Mouse (Mus musculus): ENCODE measurements around the gene Phactr1. TPM values are rescaled to one million over a fixed set of nuclear protein-coding genes. Genes with fewer than 3 reads are reported as not detected.

Gene Phactr1
- polyA plus RNA-seq, 1 experiment from 2014 or later, result 18.7 TPM

GRCm38 (mm10) chr13:42823875-42824274 is 143.5 kb downstream of the Phactr1 start:
- 89% methylated on average over 7 of the region's 7 CpGs for WGBS
- H3K4me2 ChIP-seq (replicated peaks; ENCODE audit: low read depth, low read length), result no peak overlapping the region

GRCm38 (mm10) chr13:42826602-42827001 is 146.2 kb downstream of the Phactr1 start:
- peak; percentile 56 for DNase-seq (ENCODE audit: low spot score)
- no peak for ATAC-seq (ENCODE audit: low FRiP score)
- no peak overlapping the region for H3K4me3 ChIP-seq (ENCODE audit: low read depth, low read length)

More at GRCm38 (mm10) chr13:42823875-42824274, 143.5 kb downstream of the Phactr1 start:
- Histone ChIP-seq H3K4me1 (replicated peaks; ENCODE audit: control insufficient read depth, insufficient read depth, low read length) (no peaks in the 10 kb centered on the region), H3K4me3 (ENCODE audit: low read depth, low read length) (no peak overlapping the region), H3K27ac (ENCODE audit: low read depth, low read length) (no peak overlapping the region), H3K36me3 (ENCODE audit: control insufficient read depth, insufficient read depth, low read length) (no peaks in the 10 kb centered on the region), H3K27me3 (ENCODE audit: control insufficient read depth, insufficient read depth, low read length) (no peaks in the 10 kb centered on the region), H3K9me3 (ENCODE audit: control insufficient read depth, low read length) (no peaks in the 10 kb centered on the region), H3K9ac (ENCODE audit: low read depth, low read length) (no peak overlapping the region)
- no peak for DNase-seq (ENCODE audit: low spot score)
- no peak for ATAC-seq (ENCODE audit: low FRiP score)

GRCm38 (mm10) chr13:42828978-42829377 is 148.6 kb downstream of the Phactr1 start:
- DNase-seq (ENCODE audit: low spot score) (no peak), ATAC-seq (ENCODE audit: low FRiP score) (no peak)
- H3K4me1 ChIP-seq (replicated peaks; ENCODE audit: control insufficient read depth, insufficient read depth, low read length), result no peaks in the 10 kb centered on the region
- no peak overlapping the region for H3K4me2 ChIP-seq (replicated peaks; ENCODE audit: low read depth, low read length)
- no peak overlapping the region for H3K9ac ChIP-seq (ENCODE audit: low read depth, low read length)
- no peak overlapping the region for H3K4me3 ChIP-seq (ENCODE audit: low read depth, low read length)
- no peaks in the 10 kb centered on the region for H3K36me3 ChIP-seq (ENCODE audit: control insufficient read depth, insufficient read depth, low read length)
- H3K9me3 ChIP-seq (ENCODE audit: control insufficient read depth, low read length), result no peaks in the 10 kb centered on the region
- H3K27ac ChIP-seq (ENCODE audit: low read depth, low read length), result no peak overlapping the region
- H3K27me3 ChIP-seq (ENCODE audit: control insufficient read depth, insufficient read depth, low read length), result no peaks in the 10 kb centered on the region
- 56% methylated on average over 9 of the region's 9 CpGs for WGBS

More at GRCm38 (mm10) chr13:42826602-42827001, 146.2 kb downstream of the Phactr1 start:
- no peaks in the 10 kb centered on the region for H3K36me3 ChIP-seq (ENCODE audit: control insufficient read depth, insufficient read depth, low read length)
- no peak overlapping the region for H3K27ac ChIP-seq (ENCODE audit: low read depth, low read length)
- no peak overlapping the region for H3K9ac ChIP-seq (ENCODE audit: low read depth, low read length)
- H3K4me1 ChIP-seq (replicated peaks; ENCODE audit: control insufficient read depth, insufficient read depth, low read length), result no peaks in the 10 kb centered on the region
- H3K4me2 ChIP-seq (replicated peaks; ENCODE audit: low read depth, low read length), result no peak overlapping the region
- 59% methylated on average over 8 of the region's 8 CpGs for WGBS
- no peaks in the 10 kb centered on the region for H3K9me3 ChIP-seq (ENCODE audit: control insufficient read depth, low read length)
- H3K27me3 ChIP-seq (ENCODE audit: control insufficient read depth, insufficient read depth, low read length), result no peaks in the 10 kb centered on the region

DNA sequence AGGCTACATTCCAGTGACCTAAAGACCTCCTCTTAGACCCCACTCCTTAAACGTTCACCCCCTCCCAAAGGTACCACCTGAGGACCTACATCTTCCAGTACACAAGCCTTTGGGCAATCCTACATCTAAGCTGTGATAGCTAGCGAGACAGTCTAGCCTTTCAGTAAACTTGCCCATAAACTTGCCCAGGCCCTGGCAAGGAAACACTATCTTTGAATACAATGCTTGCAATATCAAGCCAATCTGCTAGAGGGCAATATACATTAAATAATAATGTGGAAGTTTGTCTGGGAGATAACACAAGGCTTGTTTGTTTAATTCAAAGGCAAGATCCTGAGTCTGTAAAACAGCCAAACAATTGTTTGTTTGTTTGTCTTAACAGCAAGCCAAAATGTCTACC is 155.0 kb downstream of the Phactr1 start:
- Histone ChIP-seq H3K36me3 (ENCODE audit: control insufficient read depth, insufficient read depth, low read length) (no peaks in the 10 kb centered on the region), H3K27ac (ENCODE audit: low read depth, low read length) (no peak overlapping the region), H3K9ac (ENCODE audit: low read depth, low read length) (no peak overlapping the region), H3K4me2 (replicated peaks; ENCODE audit: low read depth, low read length) (no peak overlapping the region), H3K9me3 (ENCODE audit: control insufficient read depth, low read length) (no peaks in the 10 kb centered on the region), H3K4me1 (replicated peaks; ENCODE audit: control insufficient read depth, insufficient read depth, low read length) (no peaks in the 10 kb centered on the region), H3K27me3 (ENCODE audit: control insufficient read depth, insufficient read depth, low read length) (no peaks in the 10 kb centered on the region), H3K4me3 (ENCODE audit: low read depth, low read length) (no peak overlapping the region)
- WGBS, result 47% methylated on average over 2 of the region's 2 CpGs
- DNase-seq (ENCODE audit: low spot score), result no peak
- ATAC-seq (ENCODE audit: low FRiP score), result no peak

DNA sequence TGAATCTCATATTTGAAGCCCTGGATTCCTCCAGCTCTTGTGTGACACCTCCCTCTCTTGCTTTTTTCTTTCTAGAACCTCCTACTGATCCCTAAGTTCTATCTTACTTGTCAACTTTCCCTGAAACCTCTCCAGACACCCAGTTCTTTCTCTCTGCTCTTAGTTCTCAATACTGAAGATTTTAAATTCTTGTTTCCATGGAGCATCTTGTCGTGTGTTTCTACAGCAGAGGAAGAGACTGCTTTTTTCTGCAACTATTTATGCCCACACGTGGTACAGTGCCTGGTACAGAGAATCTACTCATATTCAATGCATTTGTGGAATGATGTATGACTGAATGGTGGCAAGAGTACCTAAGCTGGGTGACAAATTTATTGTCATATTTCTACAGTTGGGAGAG is 158.9 kb downstream of the Phactr1 start:
- Histone ChIP-seq H3K9me3 (ENCODE audit: control insufficient read depth, low read length) (no peaks in the 10 kb centered on the region), H3K27me3 (ENCODE audit: control insufficient read depth, insufficient read depth, low read length) (no peaks in the 10 kb centered on the region), H3K36me3 (ENCODE audit: control insufficient read depth, insufficient read depth, low read length) (no peaks in the 10 kb centered on the region), H3K4me3 (ENCODE audit: low read depth, low read length) (no peak overlapping the region), H3K4me1 (replicated peaks; ENCODE audit: control insufficient read depth, insufficient read depth, low read length) (no peaks in the 10 kb centered on the region), H3K9ac (ENCODE audit: low read depth, low read length) (no peak overlapping the region), H3K4me2 (replicated peaks; ENCODE audit: low read depth, low read length) (no peak overlapping the region), H3K27ac (ENCODE audit: low read depth, low read length) (no peak overlapping the region)
- DNase-seq (ENCODE audit: low spot score), result no peak
- WGBS, result 80% methylated on average over 2 of the region's 2 CpGs
- no peak for ATAC-seq (ENCODE audit: low FRiP score)

GRCm38 (mm10) chr13:42852086-42852485 is 171.7 kb downstream of the Phactr1 start:
- ATAC-seq (ENCODE audit: low FRiP score), result no peak
- Histone ChIP-seq H3K36me3 (ENCODE audit: control insufficient read depth, insufficient read depth, low read length) (no peaks in the 10 kb centered on the region), H3K9me3 (ENCODE audit: control insufficient read depth, low read length) (no peaks in the 10 kb centered on the region), H3K27me3 (ENCODE audit: control insufficient read depth, insufficient read depth, low read length) (no peaks in the 10 kb centered on the region), H3K9ac (ENCODE audit: low read depth, low read length) (no peak overlapping the region), H3K4me3 (ENCODE audit: low read depth, low read length) (no peak overlapping the region), H3K27ac (ENCODE audit: low read depth, low read length) (no peak overlapping the region), H3K4me1 (replicated peaks; ENCODE audit: control insufficient read depth, insufficient read depth, low read length) (no peaks in the 10 kb centered on the region), H3K4me2 (replicated peaks; ENCODE audit: low read depth, low read length) (no peak overlapping the region)
- 84% methylated on average over 10 of the region's 10 CpGs for WGBS
- no peak for DNase-seq (ENCODE audit: low spot score)

DNA sequence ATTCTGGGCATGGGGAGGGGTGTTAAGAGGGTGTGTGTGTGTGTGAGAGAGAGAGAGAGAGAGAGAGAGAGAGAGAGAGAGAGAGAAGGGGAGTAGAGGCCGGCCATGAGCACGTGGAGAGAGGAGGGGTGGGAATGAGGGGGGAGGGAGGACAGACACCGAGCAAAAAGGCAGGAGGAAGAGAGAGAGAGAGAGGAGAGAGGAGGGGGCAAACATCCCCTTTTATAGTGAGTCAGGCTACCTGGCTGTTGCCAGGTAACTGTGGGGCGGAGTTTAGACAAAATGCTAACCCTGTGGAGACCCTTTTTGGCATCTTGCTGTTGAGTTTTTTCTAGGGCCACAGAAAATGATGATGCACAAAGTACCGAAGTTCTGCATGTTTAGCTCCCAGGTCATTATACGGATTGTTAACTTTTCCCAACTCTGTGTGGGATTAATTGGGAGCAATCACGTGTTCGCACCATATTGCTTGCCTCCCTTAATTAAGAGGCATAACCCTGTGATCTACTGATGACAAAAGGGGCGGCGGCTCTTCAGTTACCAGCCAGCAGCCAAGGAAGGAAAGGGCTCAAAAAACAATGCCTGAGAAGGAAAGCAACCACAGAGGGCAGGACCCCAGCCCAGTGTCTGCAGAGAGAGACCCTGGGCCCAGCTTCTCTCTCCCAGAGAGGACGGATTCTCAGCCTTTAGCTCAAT is 173.6 kb downstream of the Phactr1 start:
- no peaks in the 10 kb centered on the region for H3K4me1 ChIP-seq (replicated peaks; ENCODE audit: control insufficient read depth, insufficient read depth, low read length)
- no peak for ATAC-seq (ENCODE audit: low FRiP score)
- H3K27ac ChIP-seq (ENCODE audit: low read depth, low read length), result no peak overlapping the region
- no peaks in the 10 kb centered on the region for H3K9me3 ChIP-seq (ENCODE audit: control insufficient read depth, low read length)
- H3K4me2 ChIP-seq (replicated peaks; ENCODE audit: low read depth, low read length), result no peak overlapping the region
- 19% methylated on average over 11 of the region's 11 CpGs for WGBS
- H3K36me3 ChIP-seq (ENCODE audit: control insufficient read depth, insufficient read depth, low read length), result no peaks in the 10 kb centered on the region
- H3K27me3 ChIP-seq (ENCODE audit: control insufficient read depth, insufficient read depth, low read length), result no peaks in the 10 kb centered on the region
- no peak overlapping the region for H3K4me3 ChIP-seq (ENCODE audit: low read depth, low read length)
- DNase-seq (ENCODE audit: low spot score), result peak; percentile 11
- H3K9ac ChIP-seq (ENCODE audit: low read depth, low read length), result no peak overlapping the region

DNA sequence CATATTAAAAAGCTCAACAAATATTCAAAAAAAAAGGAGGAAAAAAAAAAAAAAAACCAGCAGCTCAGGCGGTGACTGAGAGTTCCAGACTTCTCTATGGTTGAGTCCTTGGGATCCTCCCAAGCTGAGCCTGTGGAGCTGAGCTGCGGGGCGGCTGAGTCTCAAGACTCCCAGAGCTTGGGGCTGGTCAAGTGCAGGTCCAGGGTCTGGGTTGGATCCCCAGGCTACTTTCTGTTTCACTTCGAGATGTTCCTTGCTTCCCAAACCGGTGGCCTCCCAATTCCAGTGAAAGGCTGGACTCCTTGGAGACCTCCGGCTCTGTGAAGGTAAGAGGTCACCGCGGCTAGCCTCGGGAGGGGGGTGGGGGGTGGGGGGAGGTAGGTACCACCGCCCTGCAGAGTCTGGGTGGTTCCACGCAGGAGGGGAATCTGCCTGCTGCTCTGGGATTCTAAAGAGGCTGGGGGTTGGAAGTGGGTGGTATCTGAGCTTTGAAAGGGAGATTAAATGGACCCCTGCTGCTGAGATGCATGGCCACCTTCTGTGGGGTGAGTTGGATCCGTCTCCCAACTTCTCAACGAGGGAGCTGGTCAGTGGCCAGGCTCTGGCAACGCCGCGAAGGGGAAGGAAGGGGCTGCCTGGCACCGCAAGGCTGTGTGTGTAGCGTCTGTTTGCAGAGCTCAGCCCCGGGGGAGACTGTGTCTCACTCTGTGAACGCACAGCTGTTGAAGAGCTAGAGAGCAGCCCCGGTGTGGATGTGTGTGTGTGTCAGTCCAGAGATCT is 185.9 kb downstream of the Phactr1 start:
- WGBS, result 5% methylated on average over 21 of the region's 21 CpGs
- H3K4me1 ChIP-seq (replicated peaks; ENCODE audit: control insufficient read depth, insufficient read depth, low read length), result 0 out of 2 replicates have a peak, but pooled peaks cover 2% of the 10 kb centered on the region
- peak; percentile 55 for DNase-seq (ENCODE audit: low spot score)
- no peaks in the 10 kb centered on the region for H3K36me3 ChIP-seq (ENCODE audit: control insufficient read depth, insufficient read depth, low read length)
- H3K9me3 ChIP-seq (ENCODE audit: control insufficient read depth, low read length), result no peaks in the 10 kb centered on the region
- H3K4me3 ChIP-seq (ENCODE audit: low read depth, low read length), result 0 out of 2 replicates have a peak overlapping the region, but pooled peaks have one; percentile 0
- no peaks in the 10 kb centered on the region for H3K27me3 ChIP-seq (ENCODE audit: control insufficient read depth, insufficient read depth, low read length)
- ATAC-seq (ENCODE audit: low FRiP score), result no peak
- peak overlapping the region; percentile 8 for H3K4me2 ChIP-seq (replicated peaks; ENCODE audit: low read depth, low read length)
- H3K9ac ChIP-seq (ENCODE audit: low read depth, low read length), result no peak overlapping the region; the same call in 1 of the 2 replicates
- no peak overlapping the region for H3K27ac ChIP-seq (ENCODE audit: low read depth, low read length)
